Comparison of ENCODE assay signal across 17 mouse cellular contexts in genomic region chr10:101515087-101515486, GRCm38 (mm10).
"Had no signal": no experiment of that assay in that cellular context is flagged by ENCODE, and none has a peak within 500 bp of the region (broad histone marks: within the 10 kb centered on the region; RNA-seq: fewer than 3 reads in every experiment).

No protein-coding gene starts in this region.

- H3K27me3 ChIP-seq: lung, embryonic 15.5 days; megakaryocyte, embryonic 14.5 days; midbrain, embryonic 13.5 days; midbrain, embryonic 15.5 days; neural tube, embryonic 12.5 days; stomach, embryonic 15.5 days had no signal

- H3K9me3 ChIP-seq: lung, embryonic 15.5 days; megakaryocyte, embryonic 14.5 days; midbrain, embryonic 13.5 days; midbrain, embryonic 15.5 days; neural tube, embryonic 12.5 days; stomach, embryonic 15.5 days had no signal

- H3K27ac ChIP-seq: lung, embryonic 15.5 days; macrophage; midbrain, embryonic 13.5 days; midbrain, embryonic 15.5 days; neural tube, embryonic 12.5 days; stomach, embryonic 15.5 days; stomach, postnatal 0 days had no signal

- H3K4me2 ChIP-seq: lung, embryonic 15.5 days; midbrain, embryonic 11.5 days; midbrain, embryonic 13.5 days; midbrain, embryonic 15.5 days; neural tube, embryonic 12.5 days; stomach, embryonic 15.5 days had no signal

- H3K36me3 ChIP-seq: lung, embryonic 15.5 days; midbrain, embryonic 13.5 days; midbrain, embryonic 15.5 days; neural tube, embryonic 12.5 days; stomach, embryonic 15.5 days had no signal

- ATAC-seq: lung, postnatal 0 days; midbrain, embryonic 13.5 days; midbrain, embryonic 15.5 days had no signal

- DNase-seq: lung, adult 2 months; lung, postnatal 14 days; lung, postnatal 36 days; right cerebral cortex, postnatal 14 days; thymus, adult 2 months; thymus, postnatal 25 days; thymus, postnatal 4 days had no signal

- H3K4me3 ChIP-seq: lung, embryonic 15.5 days; megakaryocyte, embryonic 14.5 days; midbrain, embryonic 13.5 days; midbrain, embryonic 15.5 days; neural tube, embryonic 12.5 days; stomach, embryonic 15.5 days had no signal

- H3K4me1 ChIP-seq: lung, embryonic 15.5 days; megakaryocyte, embryonic 14.5 days; midbrain, embryonic 15.5 days; neural tube, embryonic 12.5 days; stomach, embryonic 15.5 days had no signal

- H3K9ac ChIP-seq: lung, embryonic 15.5 days; midbrain, embryonic 13.5 days; midbrain, embryonic 15.5 days; neural tube, embryonic 12.5 days; stomach, embryonic 15.5 days had no signal
